Mouse (Mus musculus): Measurements from ENCODE around the gene Rnf130. TPM values are rescaled to one million over a fixed set of nuclear protein-coding genes. Genes with fewer than 3 reads are reported as not detected.

Rnf130 gene
- polyA plus RNA-seq, 1 experiment from 2014 or later: 59.0 TPM

DNA sequence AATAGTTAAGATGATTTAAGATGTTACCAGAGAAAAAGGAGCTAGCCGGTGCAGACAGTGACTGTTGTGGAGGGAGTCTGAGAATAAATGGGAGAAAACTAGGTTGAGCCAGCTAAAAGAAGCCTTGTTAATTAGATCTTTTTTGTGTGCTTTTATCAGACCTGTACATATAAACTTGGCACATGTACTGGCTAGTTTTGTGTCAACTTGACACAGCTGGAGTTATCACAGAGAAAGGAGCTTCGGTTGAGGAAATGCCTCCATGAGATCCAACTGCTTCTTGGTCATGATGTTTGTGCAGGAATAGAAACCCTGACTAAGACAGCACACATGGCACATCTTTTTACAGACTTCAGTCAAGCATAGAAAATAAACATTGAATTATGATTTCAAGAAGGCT, 32.6 kb downstream of the Rnf130 start:
- 81% methylated on average over 2 of the region's 2 CpGs for WGBS
- H3K27me3 ChIP-seq: no peaks in the 10 kb centered on the region
- H3K9me3 ChIP-seq: no peaks in the 10 kb centered on the region
- peaks cover 3% of the 10 kb centered on the region; the same call in 1 of the 2 replicates for H3K4me1 ChIP-seq (replicated peaks)
- ATAC-seq: no peak
- H3K27ac ChIP-seq: no peak overlapping the region
- peaks cover 24% of the 10 kb centered on the region for H3K36me3 ChIP-seq
- no peak overlapping the region for H3K4me3 ChIP-seq (replicated peaks)
- H3K4me2 ChIP-seq (replicated peaks): no peak overlapping the region
- no peak overlapping the region for H3K9ac ChIP-seq (replicated peaks)

DNA sequence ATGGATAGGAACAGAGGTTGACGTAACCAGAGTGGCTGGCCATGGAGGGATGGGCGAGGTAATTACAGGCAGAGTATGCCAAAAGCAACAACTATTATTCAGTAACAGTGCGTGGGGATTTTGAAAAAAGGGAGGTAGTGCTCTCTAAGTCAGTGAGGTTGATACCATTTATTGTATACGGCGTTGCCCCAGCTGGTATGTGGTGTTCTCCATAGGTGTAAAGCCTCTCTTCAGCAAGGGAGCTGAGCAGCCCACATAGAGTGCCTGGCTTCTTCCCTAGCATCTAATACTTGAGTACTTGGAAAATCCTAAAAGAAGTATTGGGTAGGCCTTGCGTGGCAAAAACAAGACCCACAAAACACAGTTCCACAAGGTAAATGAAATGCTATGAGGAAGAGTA, 33.1 kb downstream of the Rnf130 start:
- Histone ChIP-seq H3K4me2 (replicated peaks) (no peak overlapping the region), H3K36me3 (peaks cover 19% of the 10 kb centered on the region), H3K27me3 (no peaks in the 10 kb centered on the region), H3K27ac (no peak overlapping the region), H3K9ac (replicated peaks) (no peak overlapping the region), H3K4me3 (replicated peaks) (no peak overlapping the region), H3K9me3 (no peaks in the 10 kb centered on the region), H3K4me1 (replicated peaks) (peaks cover 3% of the 10 kb centered on the region; the same call in 1 of the 2 replicates)
- no peak for ATAC-seq
- 96% methylated on average over 6 of the region's 6 CpGs for WGBS

DNA sequence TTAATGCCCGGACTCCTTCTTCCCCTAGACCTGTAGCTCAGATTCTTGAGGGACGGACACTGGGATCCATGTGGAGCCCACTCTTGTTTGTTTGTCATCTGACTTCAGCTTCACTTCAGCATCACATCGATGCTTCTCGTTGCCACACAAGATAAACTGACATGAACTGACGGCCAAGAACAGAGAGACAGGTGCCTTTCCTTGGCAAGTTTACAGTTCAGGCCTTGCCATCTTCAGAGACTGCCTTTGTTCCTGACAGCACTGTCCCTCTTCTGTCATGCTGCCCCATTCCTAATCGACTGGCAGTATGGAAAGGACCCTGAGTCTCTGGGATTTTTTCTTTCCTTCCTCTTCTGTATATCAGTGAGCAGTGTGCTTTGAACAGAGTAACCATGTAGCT, 33.9 kb downstream of the Rnf130 start:
- WGBS: 94% methylated on average over 6 of the region's 6 CpGs
- peaks cover 14% of the 10 kb centered on the region for H3K36me3 ChIP-seq

DNA sequence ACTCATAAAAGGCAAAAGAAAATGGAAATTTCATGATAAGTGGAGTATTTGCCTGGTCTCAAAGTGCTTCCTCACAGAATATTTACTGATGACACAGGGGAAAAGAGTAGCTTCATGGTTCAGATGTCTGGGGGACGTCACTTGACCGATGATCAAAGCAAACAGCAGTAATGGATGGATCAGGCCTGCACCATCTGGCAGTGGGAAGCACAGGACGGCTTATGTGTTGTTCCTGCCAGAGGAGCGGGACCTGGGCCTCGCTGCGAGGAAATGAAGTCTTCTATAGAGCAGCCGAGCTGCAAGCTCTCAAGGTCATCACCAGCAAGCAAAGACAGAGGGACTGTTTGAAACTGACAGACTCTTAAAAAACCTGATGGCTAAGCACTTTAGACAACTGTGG, 37.0 kb downstream of the Rnf130 start:
- H3K27me3 ChIP-seq: no peaks in the 10 kb centered on the region
- peaks cover 3% of the 10 kb centered on the region; the same call in 1 of the 2 replicates for H3K4me1 ChIP-seq (replicated peaks)
- H3K4me2 ChIP-seq (replicated peaks): no peak overlapping the region
- 60% methylated on average over 7 of the region's 7 CpGs for WGBS
- no peaks in the 10 kb centered on the region for H3K9me3 ChIP-seq
- H3K4me3 ChIP-seq (replicated peaks): no peak overlapping the region
- no peak for ATAC-seq
- H3K9ac ChIP-seq (replicated peaks): no peak overlapping the region
- H3K27ac ChIP-seq: no peak overlapping the region
- no peaks in the 10 kb centered on the region for H3K36me3 ChIP-seq

More for the DNA sequence above, 33.9 kb downstream of the Rnf130 start:
- Histone ChIP-seq H3K9ac (replicated peaks) (no peak overlapping the region), H3K9me3 (no peaks in the 10 kb centered on the region), H3K4me1 (replicated peaks) (peaks cover 3% of the 10 kb centered on the region; the same call in 1 of the 2 replicates), H3K4me2 (replicated peaks) (no peak overlapping the region), H3K27me3 (no peaks in the 10 kb centered on the region), H3K27ac (no peak overlapping the region), H3K4me3 (replicated peaks) (no peak overlapping the region)
- no peak for ATAC-seq

DNA sequence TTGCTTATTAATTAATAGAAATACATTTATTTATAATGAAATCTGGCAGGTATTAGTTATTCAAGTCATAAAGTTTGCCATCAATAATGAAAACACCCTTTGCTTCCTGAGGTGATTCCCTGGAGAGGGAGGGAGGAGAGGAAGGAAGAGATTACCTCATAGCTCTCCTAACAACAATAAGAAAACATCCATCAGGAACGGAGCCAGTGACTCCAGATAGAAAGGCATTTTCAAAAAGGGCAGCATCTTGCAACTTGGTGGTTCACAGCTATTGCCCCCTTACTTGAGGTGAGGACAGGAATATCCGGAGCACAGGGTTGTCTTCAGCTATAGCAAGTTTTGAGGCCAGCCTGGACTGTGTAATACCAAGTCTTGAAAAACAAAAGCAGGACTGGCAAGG, 40.9 kb downstream of the Rnf130 start:
- no peak overlapping the region for H3K4me3 ChIP-seq (replicated peaks)
- H3K4me2 ChIP-seq (replicated peaks): no peak overlapping the region
- 0 out of 2 replicates have a peak, but pooled peaks cover under 1% of the 10 kb centered on the region for H3K36me3 ChIP-seq
- H3K9me3 ChIP-seq: no peaks in the 10 kb centered on the region
- 75% methylated on average over 2 of the region's 2 CpGs for WGBS
- no peaks in the 10 kb centered on the region for H3K27me3 ChIP-seq
- no peak for ATAC-seq
- H3K4me1 ChIP-seq (replicated peaks): peaks cover 7% of the 10 kb centered on the region; the same call in 1 of the 2 replicates
- no peak overlapping the region for H3K9ac ChIP-seq (replicated peaks)
- H3K27ac ChIP-seq: no peak overlapping the region

DNA sequence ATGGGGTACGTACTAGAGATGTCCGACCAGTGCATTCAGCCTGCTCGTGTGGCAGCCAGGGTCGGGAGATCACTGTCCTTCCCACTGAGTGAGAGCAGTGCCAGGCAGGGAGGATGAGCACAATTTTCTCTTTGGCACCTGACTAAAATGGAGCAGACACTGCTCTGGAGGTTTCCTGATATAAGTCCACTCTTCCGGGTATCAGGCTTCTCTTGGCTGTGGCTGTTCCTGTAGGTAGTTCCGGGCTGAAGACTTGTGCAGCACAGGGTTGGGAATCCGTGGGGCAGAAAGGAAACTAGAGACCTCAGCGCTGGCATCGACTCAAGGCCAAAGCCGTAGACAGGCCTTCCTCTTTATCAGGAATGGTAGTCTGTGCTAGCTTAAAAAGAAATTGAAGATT, 48.7 kb downstream of the Rnf130 start:
- Histone ChIP-seq H3K4me1 (replicated peaks) (peaks cover 7% of the 10 kb centered on the region; the same call in 1 of the 2 replicates), H3K27ac (no peak overlapping the region), H3K36me3 (peaks cover 16% of the 10 kb centered on the region), H3K9me3 (no peaks in the 10 kb centered on the region), H3K4me3 (replicated peaks) (no peak overlapping the region), H3K4me2 (replicated peaks) (no peak overlapping the region), H3K9ac (replicated peaks) (no peak overlapping the region), H3K27me3 (no peaks in the 10 kb centered on the region)
- WGBS: 92% methylated on average over 10 of the region's 10 CpGs
- no peak for ATAC-seq

DNA sequence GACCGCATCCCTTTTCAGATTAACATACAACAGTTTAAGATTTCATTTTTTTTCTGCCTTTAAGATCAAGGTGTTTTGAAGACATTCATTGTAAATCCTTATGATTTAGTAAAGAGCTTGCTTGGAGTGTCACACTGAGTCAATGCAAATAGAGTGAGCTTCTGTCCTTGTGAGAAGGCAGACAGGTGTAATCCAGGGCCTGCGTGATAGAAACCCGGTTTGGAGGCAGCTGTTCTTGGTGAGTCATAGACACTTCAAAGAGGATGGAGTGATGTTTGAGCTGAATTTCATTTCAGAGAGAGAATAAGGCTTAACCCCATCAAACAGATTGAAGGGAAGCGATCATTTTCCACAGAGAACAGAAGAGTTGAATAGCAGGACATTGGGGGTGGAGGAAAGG, 51.6 kb downstream of the Rnf130 start:
- Histone ChIP-seq H3K36me3 (peaks cover 9% of the 10 kb centered on the region; the same call in 1 of the 2 replicates), H3K9me3 (no peaks in the 10 kb centered on the region), H3K4me3 (replicated peaks) (no peak overlapping the region), H3K4me1 (replicated peaks) (0 out of 2 replicates have a peak, but pooled peaks cover 3% of the 10 kb centered on the region), H3K27me3 (no peaks in the 10 kb centered on the region), H3K9ac (replicated peaks) (no peak overlapping the region), H3K27ac (peak overlapping the region; percentile 47; the same call in 1 of the 2 replicates), H3K4me2 (replicated peaks) (no peak overlapping the region)
- no peak for ATAC-seq
- 79% methylated on average over 4 of the region's 4 CpGs for WGBS

DNA sequence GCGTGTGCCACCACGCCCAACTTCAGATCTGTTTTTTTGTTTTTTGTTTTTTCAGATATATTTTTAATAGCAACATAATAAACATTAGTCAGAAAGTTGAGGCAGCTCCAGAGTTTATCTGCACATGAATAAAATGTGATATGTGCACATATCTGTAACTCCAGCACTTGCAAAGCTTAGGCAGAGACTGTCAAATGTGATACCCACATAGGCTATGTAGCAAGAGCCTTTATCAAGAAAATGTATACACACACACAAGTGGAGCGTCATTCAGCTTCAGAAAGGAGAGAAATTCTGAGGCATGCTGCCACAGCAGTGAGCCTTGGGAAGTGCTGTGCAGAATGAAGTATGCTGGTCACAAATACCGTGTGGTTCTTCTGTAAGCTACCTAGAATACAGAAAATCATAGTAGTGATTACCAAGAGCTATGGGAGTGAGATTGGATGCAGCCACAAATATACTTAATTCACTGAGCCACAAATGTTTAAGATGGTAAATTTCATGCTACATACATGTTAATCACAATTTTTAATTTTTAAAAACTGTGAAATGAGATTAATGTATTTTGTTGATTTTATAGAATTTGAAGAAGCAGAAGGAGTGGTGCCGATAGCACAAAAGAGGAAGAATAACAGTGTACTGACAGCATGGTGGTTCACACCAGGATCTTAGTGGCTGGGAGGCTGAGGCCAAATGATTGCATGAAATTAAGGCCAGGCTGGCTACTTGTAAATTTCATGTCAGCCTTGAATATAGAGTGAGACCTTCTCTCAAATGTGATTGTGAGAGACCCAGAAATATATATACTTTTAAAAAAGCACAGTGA, 56.4 kb downstream of the Rnf130 start:
- H3K27me3 ChIP-seq: no peaks in the 10 kb centered on the region
- ATAC-seq: no peak
- peaks cover 4% of the 10 kb centered on the region; the same call in 1 of the 2 replicates for H3K4me1 ChIP-seq (replicated peaks)
- H3K4me3 ChIP-seq (replicated peaks): no peak overlapping the region
- H3K4me2 ChIP-seq (replicated peaks): no peak overlapping the region
- H3K9ac ChIP-seq (replicated peaks): no peak overlapping the region
- no peaks in the 10 kb centered on the region for H3K9me3 ChIP-seq
- no peak overlapping the region for H3K27ac ChIP-seq
- WGBS: 94% methylated on average over 5 of the region's 5 CpGs
- H3K36me3 ChIP-seq: peaks cover 10% of the 10 kb centered on the region

DNA sequence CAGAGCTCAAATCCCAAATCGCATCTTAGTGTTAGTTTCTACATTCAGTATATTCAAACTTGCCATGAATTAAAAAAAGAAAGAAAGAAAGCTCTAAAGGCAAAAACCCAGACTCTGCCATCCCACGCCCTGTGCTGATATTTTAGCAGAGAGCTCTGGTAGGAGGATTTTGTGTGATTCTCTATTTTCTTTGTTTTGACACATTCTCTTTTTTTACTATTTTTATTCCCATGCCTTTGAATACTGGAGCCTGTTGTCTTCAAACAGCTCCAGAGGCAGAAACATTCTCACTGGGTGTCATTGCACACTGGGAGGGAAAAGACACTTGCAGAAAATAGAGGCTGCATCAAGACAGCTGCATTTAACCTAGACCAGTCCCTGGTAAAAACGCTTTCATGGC, 61.1 kb downstream of the Rnf130 start:
- Histone ChIP-seq H3K27me3 (no peaks in the 10 kb centered on the region), H3K4me3 (replicated peaks) (no peak overlapping the region), H3K4me2 (replicated peaks) (no peak overlapping the region), H3K9me3 (no peaks in the 10 kb centered on the region), H3K27ac (no peak overlapping the region), H3K4me1 (replicated peaks) (peaks cover 22% of the 10 kb centered on the region), H3K9ac (replicated peaks) (no peak overlapping the region), H3K36me3 (peaks cover 45% of the 10 kb centered on the region)
- ATAC-seq: no peak
- 90% methylated on average over 3 of the region's 3 CpGs for WGBS

DNA sequence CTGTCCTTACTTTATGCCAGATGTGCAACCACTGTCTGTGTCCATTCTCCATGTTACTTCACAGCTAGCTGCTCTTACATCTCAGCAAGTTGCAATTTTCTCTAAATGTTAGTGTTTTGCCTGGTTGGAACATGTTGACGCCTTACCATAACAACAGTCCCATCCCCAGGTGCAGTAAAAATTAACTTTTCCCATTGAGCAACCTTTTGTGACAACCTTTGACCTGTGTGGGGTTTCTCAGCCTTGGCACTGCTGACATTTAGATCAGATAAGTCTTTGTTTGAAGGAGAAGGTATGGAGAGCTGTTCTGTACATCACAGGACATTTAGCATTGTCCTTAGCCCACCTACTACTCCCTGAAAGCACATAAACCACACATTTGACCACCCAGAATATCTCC, 64.7 kb downstream of the Rnf130 start:
- Histone ChIP-seq H3K4me1 (replicated peaks) (peaks cover 29% of the 10 kb centered on the region), H3K9me3 (no peaks in the 10 kb centered on the region), H3K4me2 (replicated peaks) (no peak overlapping the region), H3K27me3 (no peaks in the 10 kb centered on the region), H3K4me3 (replicated peaks) (no peak overlapping the region), H3K9ac (replicated peaks) (no peak overlapping the region), H3K27ac (no peak overlapping the region), H3K36me3 (peaks cover 69% of the 10 kb centered on the region)
- 89% methylated on average over 1 of the region's 1 CpGs for WGBS
- no peak for ATAC-seq

DNA sequence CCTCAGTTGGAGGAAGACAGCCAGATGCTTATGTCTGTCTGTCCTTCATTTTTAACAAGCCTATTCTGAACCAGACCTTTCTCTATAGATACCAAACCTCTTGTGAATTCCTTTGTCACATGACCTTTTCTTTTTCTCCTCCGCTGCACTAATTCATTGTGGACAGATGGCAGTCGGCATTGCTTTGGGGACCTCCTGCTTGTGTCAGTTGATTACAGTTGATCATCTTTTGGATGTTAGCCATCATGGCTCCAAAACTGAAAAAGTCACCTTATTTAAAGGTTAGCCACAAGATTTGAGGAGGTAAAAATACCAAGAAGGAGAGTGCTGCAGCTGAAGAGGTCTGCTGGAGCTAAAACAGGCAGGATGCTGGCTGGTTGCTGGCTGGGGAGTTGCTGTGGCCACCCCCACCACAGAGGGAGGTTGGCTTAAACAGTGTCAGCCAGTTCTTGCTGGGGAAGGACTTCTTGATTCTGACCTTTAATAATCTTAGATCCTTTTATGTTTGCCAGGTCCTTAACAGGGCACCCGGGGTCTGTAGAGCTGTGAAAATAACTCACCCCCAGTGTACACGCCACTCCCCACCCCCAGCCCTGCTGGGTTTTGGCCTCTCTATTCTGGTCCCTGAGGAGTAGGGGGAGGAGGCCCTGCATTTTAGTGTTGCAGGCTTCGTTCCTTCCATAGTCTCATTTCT, 66.0 kb downstream of the Rnf130 start:
- peak; percentile 53; the same call in 1 of the 2 replicates for ATAC-seq
- 41% methylated on average over 5 of the region's 5 CpGs for WGBS
- Histone ChIP-seq H3K4me3 (replicated peaks) (no peak overlapping the region), H3K27ac (peak overlapping the region; percentile 27), H3K9me3 (no peaks in the 10 kb centered on the region), H3K9ac (replicated peaks) (no peak overlapping the region), H3K27me3 (no peaks in the 10 kb centered on the region), H3K4me2 (replicated peaks) (no peak overlapping the region), H3K4me1 (replicated peaks) (peaks cover 25% of the 10 kb centered on the region), H3K36me3 (peaks cover 75% of the 10 kb centered on the region)

DNA sequence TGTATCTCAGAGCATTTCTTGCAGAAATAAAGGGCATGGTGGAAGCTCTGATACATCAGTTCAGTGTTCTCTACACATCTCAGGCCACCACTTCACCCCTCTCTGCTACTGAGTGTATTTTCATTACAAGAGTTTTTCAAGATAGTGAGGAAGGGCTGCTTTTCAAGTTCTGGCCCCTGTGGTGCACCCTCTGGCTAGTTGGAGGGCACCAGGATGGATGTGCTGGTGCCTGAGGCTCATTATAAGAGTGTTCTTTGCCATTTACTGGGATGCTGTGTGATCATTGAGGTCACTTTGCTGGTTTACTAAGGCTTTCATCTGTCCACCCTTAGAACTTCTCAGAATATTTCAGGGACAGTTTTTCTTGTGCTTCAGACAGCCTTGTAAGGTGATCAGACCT, 66.5 kb downstream of the Rnf130 start:
- no peak overlapping the region for H3K9ac ChIP-seq (replicated peaks)
- H3K4me1 ChIP-seq (replicated peaks): peaks cover 25% of the 10 kb centered on the region
- peak overlapping the region; percentile 27; the same call in 1 of the 2 replicates for H3K27ac ChIP-seq
- ATAC-seq: peak; percentile 37; the same call in 1 of the 2 replicates
- no peak overlapping the region for H3K4me2 ChIP-seq (replicated peaks)
- H3K4me3 ChIP-seq (replicated peaks): no peak overlapping the region
- no peaks in the 10 kb centered on the region for H3K27me3 ChIP-seq
- H3K9me3 ChIP-seq: no peaks in the 10 kb centered on the region
- H3K36me3 ChIP-seq: peaks cover 75% of the 10 kb centered on the region
